Mouse (Mus musculus): ENCODE results near the gene Abat. TPM values are rescaled to one million over a fixed set of nuclear protein-coding genes. Genes with fewer than 3 reads are reported as not detected.
A peak's percentile ranks its signal among the peaks of the same experiment; 100 is the strongest.
"Not testable (repeated sequence)": the region's sequence is repeated elsewhere in the genome, so short reads cannot be mapped to it uniquely, and the experiment has no call there.

Abat gene
- total RNA-seq, 2 experiments from 2014 or later: 64.8 to 124 TPM

GRCm38 (mm10) chr16:8530018-8530417 is 16.8 kb downstream of the Abat start:
- no peak for DNase-seq (ENCODE audit: low spot score in 2 of 2)

- DNase-seq (ENCODE audit: low spot score in 2 of 2): no peak
These were observed 19.2 kb downstream of the Abat start for GRCm38 (mm10) chr16:8532461-8532860.

DNA sequence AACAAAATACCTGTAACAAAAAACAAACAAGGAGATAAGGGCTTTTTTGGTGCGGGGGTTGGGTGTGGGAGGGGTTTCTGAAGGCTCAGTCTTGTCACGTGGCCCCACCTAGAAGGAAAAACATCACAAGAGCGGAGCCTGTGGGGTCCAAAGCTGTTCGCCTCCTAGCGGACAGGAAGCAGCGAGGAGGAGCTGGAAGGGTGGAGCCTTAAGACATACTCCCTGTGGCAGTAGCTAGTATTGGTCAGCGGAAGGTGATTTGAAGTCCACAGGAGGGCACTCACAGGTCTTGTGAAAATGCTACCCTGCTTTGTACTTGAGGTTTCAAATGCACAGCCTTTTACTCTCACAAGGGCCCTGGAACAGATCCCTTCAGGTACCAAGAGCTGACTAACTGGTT is 19.7 kb downstream of the Abat start:
- DNase-seq (ENCODE audit: low spot score in 2 of 2): no peak

DNA sequence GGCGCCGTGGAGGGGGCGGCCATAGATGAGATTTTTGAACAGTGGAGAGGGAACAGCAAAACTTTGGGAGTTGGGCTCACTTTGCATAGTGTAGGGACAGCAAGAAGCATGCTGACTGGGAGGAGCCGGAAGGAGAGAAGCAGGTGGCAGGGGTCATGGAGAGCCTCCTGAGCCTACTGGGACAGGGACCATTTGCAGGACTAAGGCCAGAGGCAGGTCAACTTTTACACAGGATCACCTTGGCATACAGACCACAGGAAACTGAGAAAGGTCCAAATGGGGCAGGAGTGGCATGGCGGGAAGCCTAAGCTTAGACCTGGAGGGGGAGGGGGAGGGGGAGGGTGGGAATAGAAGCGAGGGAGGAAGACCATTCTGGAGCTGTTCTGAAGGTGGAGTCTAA is 20.2 kb downstream of the Abat start:
- DNase-seq (ENCODE audit: low spot score in 2 of 2): no peak

DNA sequence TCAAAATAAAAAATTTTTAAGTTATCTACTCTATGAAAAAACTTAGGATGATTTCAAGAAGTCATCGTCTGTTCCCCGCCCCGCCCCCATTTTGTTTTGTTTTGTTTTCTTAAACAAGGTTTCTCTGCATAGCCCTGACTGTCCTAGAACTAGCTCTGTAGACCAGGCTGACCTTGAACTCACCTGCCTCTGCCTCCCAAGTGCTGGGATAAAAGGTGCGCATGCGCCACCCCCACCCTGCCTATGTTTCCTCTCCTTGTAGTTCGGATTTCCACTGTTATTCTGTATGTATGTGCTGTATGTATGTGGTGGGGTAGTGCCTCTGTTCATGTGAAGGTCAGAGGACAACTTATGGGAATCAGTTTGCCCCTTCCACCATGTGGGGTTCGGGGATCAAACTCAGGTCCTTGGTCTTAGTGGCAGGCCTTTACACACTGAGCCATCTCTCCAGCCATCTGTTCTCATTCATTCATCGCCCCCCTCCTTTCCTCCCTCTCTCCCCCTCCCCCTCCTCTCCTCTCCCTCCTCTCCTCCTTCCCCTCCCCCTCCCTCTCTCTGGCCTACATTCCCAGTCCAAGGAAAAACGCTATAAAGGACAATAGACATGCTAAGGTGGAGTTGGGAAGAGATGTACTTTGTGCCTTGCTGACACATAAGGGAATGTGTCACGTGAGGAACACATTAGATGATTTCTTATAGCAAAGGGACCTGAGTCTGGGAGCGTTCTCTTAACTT is 21.4 kb downstream of the Abat start:
- no peak for DNase-seq (ENCODE audit: low spot score in 2 of 2)

GRCm38 (mm10) chr16:8535411-8535810 is 22.2 kb downstream of the Abat start:
- no peak for DNase-seq (ENCODE audit: low spot score in 2 of 2)

- no peak for DNase-seq (ENCODE audit: low spot score in 2 of 2)
These were observed 26.1 kb downstream of the Abat start for GRCm38 (mm10) chr16:8539150-8539865.

DNA sequence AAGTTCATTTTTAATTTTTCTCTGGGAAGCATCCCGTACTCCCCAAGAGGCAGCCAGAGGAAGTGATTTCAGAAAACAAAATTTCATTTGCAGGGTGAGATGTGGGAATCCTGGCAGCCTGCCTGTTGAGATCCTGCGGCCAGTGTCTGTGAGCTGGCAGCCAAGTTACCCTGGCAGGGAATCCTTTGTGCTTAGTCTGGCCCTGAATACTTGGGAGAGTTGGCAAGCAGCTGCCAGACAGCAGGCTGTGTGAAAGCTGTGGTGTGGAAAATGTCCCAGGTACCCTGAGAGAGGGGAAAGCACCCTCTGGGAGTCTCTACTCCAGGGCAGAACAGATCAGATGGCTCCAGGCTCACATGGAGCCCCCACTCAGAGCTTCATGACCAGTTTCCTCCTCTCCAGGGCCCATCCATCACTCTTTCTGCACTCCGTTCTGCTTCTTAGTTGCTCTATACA is 27.7 kb downstream of the Abat start:
- peak; percentile 60 to 62 for DNase-seq (ENCODE audit: low spot score in 2 of 2)

- DNase-seq (ENCODE audit: low spot score in 2 of 2): no peak
These were observed 34.6 kb downstream of the Abat start for GRCm38 (mm10) chr16:8547836-8548235.

DNA sequence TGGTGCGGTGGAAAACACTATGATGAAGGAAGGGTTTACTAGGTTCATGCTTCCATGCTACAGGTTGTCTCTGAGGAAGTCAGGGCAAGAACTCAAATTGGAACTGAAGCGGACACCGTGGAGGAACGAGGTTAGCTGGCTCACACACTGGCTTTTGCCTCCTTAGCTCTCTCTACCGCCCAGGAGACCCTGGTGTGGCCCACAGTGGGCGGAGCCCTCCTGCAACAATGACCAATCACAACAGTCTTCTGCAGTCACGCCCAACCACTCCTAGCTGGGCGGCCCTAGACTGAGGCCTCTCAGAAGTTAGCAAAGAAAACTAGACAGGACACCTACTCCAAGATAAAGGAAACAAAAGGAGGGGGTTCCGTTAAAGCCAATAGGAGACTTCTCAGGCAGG is 36.3 kb downstream of the Abat start:
- no peak for DNase-seq (ENCODE audit: low spot score in 2 of 2)

DNA sequence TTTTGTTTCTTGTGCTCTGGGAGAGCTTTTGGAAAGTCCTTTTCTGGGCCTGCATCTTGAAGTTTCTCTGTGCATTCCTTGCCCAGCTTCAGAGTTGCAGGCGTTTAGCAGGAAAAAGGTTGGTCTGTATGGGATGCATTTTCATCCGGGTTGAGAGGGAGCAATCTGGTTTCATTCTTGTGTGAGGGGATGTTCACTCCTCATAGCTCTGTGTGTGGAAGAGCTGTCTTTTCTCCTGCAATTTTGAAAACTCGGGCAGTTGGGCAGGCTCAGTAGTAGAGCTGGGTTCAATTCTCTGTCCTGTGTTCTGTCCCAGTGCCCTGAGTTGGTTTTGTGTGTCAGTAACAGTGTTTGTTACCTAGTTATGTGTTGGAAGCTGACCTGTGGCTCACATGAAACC is 41.1 kb downstream of the Abat start:
- DNase-seq (ENCODE audit: low spot score in 2 of 2): no peak

DNA sequence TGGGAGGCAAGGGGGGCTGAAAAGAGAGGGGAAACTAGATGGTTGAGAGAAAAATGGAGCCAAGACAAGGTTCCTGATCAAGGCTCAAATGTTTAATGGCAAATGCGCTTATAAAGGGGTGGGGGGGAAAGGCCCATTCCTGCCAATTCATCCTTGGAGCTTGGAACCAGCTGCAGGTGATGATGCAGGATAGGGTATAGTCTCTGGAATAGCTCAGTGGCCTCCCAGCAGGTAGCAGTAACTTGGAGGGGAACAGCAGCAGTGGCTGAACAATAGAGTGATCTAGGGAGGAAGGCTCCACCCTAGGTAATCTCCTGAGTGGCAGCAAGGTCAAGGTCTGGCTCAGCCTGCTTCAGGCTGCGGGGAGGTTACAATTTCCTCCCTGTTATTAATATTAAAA is 41.5 kb downstream of the Abat start:
- DNase-seq (ENCODE audit: low spot score in 2 of 2): not testable (repeated sequence)

DNA sequence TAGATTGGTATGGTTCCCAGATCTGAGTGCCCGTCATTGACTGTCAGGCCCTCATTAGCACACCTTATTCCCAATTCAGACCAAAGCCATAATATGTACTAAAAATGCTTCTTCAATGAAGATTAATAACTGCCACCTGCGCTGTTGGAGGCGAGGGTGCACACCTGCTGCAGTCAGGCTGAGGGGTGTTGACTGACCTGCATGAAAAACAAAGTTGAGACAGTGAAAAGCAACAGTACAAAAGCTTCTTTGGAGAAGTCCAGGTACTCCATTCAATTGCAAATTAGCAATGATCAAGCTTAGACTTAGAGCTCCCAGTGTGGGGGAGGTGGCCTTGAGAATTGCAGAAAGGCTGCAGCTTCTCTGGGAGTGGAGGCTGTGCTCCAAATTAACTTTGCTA is 42.1 kb downstream of the Abat start:
- DNase-seq (ENCODE audit: low spot score in 2 of 2): not testable (repeated sequence)

- no peak for DNase-seq (ENCODE audit: low spot score in 2 of 2)
These were observed 46.9 kb downstream of the Abat start for GRCm38 (mm10) chr16:8560079-8560478.

DNA sequence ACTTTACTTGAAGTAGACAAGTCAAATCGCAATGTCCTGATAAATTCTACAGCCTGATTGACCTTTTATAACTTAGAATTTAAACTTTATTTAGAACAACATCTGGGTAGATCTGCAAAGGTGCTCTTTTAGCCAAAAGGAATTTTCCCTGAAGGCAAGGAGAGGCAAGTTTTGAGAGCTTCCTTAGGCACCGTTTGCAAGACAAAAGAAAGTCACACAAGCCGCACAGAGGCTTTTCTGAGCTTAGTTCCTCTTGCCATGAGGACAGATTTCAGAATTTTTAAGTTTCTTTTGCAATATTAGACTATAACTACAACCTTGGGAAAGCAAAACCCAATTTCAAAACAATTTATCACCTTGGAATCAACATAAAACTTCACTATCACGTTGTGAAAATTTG is 47.9 kb downstream of the Abat start:
- DNase-seq (ENCODE audit: low spot score in 2 of 2): not testable (repeated sequence)

GRCm38 (mm10) chr16:8561856-8562255 is 48.6 kb downstream of the Abat start:
- DNase-seq (ENCODE audit: low spot score in 2 of 2): not testable (repeated sequence)

DNA sequence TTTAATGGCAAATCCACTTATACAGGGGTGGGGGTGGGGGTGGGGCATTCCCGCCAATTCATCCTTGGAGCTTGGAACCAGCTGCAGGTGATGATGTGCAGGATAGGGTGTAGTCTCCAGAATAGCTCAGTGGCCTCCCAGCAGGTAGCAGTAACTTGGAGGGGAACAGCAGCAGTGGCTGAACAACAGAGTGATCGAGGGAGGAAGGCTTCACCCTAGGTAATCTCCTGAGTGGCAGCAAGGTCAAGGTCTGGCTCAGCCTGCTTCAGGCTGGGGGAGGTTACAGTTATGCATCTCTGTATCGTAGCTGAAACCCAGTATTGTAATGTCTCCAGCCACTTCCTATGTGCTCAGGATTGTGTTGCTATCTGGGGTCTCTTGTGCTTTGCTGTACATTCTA is 49.6 kb downstream of the Abat start:
- not testable (repeated sequence) for DNase-seq (ENCODE audit: low spot score in 2 of 2)

GRCm38 (mm10) chr16:8564836-8565235 is 51.6 kb downstream of the Abat start:
- DNase-seq (ENCODE audit: low spot score in 2 of 2): no peak

DNA sequence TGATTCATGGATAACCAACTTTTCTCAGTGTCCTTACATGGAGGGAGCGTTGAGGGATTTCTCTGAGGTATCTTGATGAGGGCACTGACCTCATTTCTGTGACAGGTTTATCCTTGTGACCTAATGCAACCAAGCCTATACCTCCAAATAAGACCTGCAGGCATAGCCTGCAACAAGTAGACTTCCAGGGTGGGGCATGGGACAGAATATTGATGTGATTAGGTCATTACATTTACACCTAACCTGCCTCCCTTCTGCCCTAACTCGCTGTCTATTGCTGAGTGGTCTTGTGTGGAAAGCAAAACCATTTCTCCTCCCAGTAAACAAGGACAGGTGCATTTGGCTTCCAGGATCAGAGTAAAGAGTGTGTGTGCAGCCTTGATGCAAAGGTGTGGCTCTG is 52.3 kb downstream of the Abat start:
- no peak for DNase-seq (ENCODE audit: low spot score in 2 of 2)

DNA sequence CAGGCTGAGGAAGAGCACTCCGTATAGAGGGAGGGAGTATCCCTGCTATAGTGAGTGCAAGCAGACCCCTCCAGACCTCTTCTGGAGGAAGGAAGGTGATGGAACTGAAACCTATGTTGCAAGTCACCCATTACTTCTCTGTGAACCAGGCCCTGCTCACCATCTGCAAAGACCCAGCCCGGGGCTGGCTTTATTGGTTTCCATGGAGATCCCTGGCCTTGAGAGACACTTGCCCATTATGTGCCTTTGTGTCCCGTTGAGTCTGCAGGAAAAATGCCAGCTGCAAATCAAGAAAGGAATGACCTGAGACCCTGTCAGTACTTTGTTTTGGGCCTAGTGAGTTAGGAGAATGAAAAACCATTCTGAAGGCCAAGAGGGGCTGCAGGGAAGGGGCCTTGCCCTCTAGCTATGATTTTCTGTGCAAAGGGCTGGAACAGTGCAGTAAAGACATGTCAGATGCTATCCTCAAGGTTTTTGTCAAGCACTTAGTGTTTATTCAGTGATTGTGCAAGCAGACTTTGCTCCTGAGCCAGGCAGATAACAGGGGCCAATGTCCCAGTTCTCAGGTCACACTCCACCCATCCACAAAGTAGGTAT is 53.0 kb downstream of the Abat start:
- no peak for DNase-seq (ENCODE audit: low spot score in 2 of 2)

GRCm38 (mm10) chr16:8568881-8569280 is 55.7 kb downstream of the Abat start:
- no peak for DNase-seq (ENCODE audit: low spot score in 2 of 2)

- DNase-seq (ENCODE audit: low spot score in 2 of 2): no peak
These were observed 57.1 kb downstream of the Abat start for GRCm38 (mm10) chr16:8570336-8570735.
